Mouse (Mus musculus): ENCODE data around the gene Gm45808. TPM values are rescaled to one million over a fixed set of nuclear protein-coding genes. Genes with fewer than 3 reads are reported as not detected.

Gene Gm45808
- polyA plus RNA-seq, 1 experiment, result not detected

DNA sequence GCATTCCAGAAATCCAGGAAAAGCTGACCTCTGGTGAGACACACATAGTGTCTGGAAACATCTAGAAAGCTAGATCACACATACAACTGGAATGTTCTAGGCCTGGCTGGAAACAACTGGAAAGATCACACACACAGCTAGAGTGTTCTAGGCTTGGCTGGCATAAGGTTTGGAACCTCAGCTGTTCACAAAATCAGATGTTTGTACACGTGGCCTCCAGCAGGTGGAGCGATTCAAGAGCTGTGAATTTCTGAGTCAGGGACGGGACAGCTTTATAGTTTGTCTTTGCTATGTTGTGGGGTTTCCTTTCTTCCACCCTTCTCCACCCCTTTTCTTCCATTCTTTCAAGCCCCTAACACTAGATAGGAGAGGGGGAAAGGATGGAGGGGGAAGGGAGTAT is 9.6 kb downstream of the Gm45808 start:
- no peak overlapping the region for H3K27ac ChIP-seq (ENCODE audit: control insufficient read depth, insufficient read depth, low read length)
- H3K4me3 ChIP-seq (ENCODE audit: control insufficient read depth, insufficient read depth, low read length), result no peak overlapping the region
- H3K4me1 ChIP-seq (replicated peaks; ENCODE audit: control insufficient read depth, insufficient read depth, low read length), result no peaks in the 10 kb centered on the region
- DNase-seq, result peak; percentile 69
- no peaks in the 10 kb centered on the region for H3K36me3 ChIP-seq (ENCODE audit: control insufficient read depth, insufficient read depth, low read length)
- no peaks in the 10 kb centered on the region for H3K27me3 ChIP-seq (ENCODE audit: control insufficient read depth, insufficient read depth, low read length)
- 2% methylated on average over 3 of the region's 3 CpGs for whole genome bisulfite sequencing
- TF ChIP-seq POLR2A (IDR thresholded peaks at IDR 0.05; ENCODE audit: control insufficient read depth, extremely low read depth, insufficient read depth, low read length, poor library complexity) (no peak), CTCF (IDR thresholded peaks at IDR 0.05; ENCODE audit: borderline replicate concordance, control insufficient read depth, extremely low read depth, insufficient read depth, low read length, poor library complexity) (no peak)

- no peak for DNase-seq
- no peaks in the 10 kb centered on the region for H3K27me3 ChIP-seq (ENCODE audit: control insufficient read depth, insufficient read depth, low read length)
- no peak overlapping the region for H3K27ac ChIP-seq (ENCODE audit: control insufficient read depth, insufficient read depth, low read length)
- no peaks in the 10 kb centered on the region for H3K4me1 ChIP-seq (replicated peaks; ENCODE audit: control insufficient read depth, insufficient read depth, low read length)
- H3K4me3 ChIP-seq (ENCODE audit: control insufficient read depth, insufficient read depth, low read length), result no peak overlapping the region
- no peaks in the 10 kb centered on the region for H3K36me3 ChIP-seq (ENCODE audit: control insufficient read depth, insufficient read depth, low read length)
- TF ChIP-seq POLR2A (IDR thresholded peaks at IDR 0.05; ENCODE audit: control insufficient read depth, extremely low read depth, insufficient read depth, low read length, poor library complexity) (no peak), CTCF (IDR thresholded peaks at IDR 0.05; ENCODE audit: borderline replicate concordance, control insufficient read depth, extremely low read depth, insufficient read depth, low read length, poor library complexity) (no peak)
- 68% methylated on average over 1 of the region's 1 CpGs for WGBS
Measured at GRCm38 (mm10) chr7:45476453-45476852, 10.2 kb downstream of the Gm45808 start.

DNA sequence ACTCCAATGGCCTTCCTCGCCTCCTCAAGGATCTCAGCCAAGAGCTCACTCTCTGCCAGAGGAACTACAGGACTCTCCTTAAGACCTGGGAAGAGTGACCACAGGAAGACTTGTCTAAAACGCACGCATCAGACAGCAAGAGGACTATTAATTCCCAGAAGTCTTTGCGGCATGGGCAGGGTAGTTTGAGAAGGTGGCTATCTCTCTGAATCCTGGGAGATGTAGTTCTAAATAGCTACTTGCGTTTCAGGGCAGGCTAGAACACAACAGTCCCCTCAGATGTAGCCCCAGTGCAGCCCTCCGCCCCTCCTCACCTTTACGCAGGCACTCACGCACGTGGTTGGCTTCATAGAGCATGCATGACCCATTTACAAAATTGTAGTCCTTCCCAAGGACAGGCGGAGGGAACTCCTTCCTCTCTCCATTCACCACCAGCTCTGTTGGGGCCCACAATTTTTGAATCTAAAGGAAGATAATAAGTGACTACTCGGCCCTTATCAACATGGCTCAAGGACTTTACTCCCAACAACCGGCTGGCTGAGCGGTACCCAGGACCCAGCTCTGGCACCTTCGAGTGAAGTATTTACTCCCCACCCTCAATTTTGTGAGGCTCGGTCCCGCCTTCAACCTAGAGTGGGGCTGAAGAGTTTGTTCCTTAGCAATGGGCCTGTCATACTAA is 11.2 kb downstream of the Gm45808 start:
- no peak overlapping the region for H3K27ac ChIP-seq (ENCODE audit: control insufficient read depth, insufficient read depth, low read length)
- DNase-seq, result no peak
- WGBS, result 94% methylated on average over 16 of the region's 16 CpGs
- TF ChIP-seq POLR2A (IDR thresholded peaks at IDR 0.05; ENCODE audit: control insufficient read depth, extremely low read depth, insufficient read depth, low read length, poor library complexity) (no peak), CTCF (IDR thresholded peaks at IDR 0.05; ENCODE audit: borderline replicate concordance, control insufficient read depth, extremely low read depth, insufficient read depth, low read length, poor library complexity) (no peak)
- no peak overlapping the region for H3K4me3 ChIP-seq (ENCODE audit: control insufficient read depth, insufficient read depth, low read length)
- H3K27me3 ChIP-seq (ENCODE audit: control insufficient read depth, insufficient read depth, low read length), result no peaks in the 10 kb centered on the region
- H3K36me3 ChIP-seq (ENCODE audit: control insufficient read depth, insufficient read depth, low read length), result no peaks in the 10 kb centered on the region
- no peaks in the 10 kb centered on the region for H3K4me1 ChIP-seq (replicated peaks; ENCODE audit: control insufficient read depth, insufficient read depth, low read length)

DNA sequence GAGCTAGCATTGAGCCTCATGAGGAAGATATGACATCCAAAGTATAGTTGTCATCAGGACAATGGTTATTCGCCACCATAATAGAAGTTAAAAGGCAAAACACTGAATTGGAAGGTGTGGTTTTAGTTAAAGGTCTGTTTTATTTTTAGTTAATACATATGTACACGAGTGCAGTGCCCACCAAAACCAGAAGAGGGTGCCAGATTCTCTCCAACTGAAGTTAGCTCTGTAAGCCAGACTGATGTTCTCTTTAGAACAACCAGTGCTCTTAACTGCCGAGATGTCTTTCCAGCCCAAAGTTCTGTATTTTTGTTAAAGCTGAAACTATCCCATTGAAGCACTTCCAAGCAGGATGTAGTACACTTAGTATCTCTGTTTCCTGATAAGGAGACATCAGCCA is 15.7 kb downstream of the Gm45808 start:
- H3K27me3 ChIP-seq (ENCODE audit: control insufficient read depth, insufficient read depth, low read length), result no peaks in the 10 kb centered on the region
- H3K4me1 ChIP-seq (replicated peaks; ENCODE audit: control insufficient read depth, insufficient read depth, low read length), result peaks cover 7% of the 10 kb centered on the region
- H3K36me3 ChIP-seq (ENCODE audit: control insufficient read depth, insufficient read depth, low read length), result no peaks in the 10 kb centered on the region
- DNase-seq, result peak; percentile 73
- H3K4me3 ChIP-seq (ENCODE audit: control insufficient read depth, insufficient read depth, low read length), result no peak overlapping the region
- TF ChIP-seq POLR2A (IDR thresholded peaks at IDR 0.05; ENCODE audit: control insufficient read depth, extremely low read depth, insufficient read depth, low read length, poor library complexity), result no peak
- TF ChIP-seq CTCF (IDR thresholded peaks at IDR 0.05; ENCODE audit: borderline replicate concordance, control insufficient read depth, extremely low read depth, insufficient read depth, low read length, poor library complexity), result no peak
- WGBS, result 6% methylated on average over 3 of the region's 3 CpGs
- H3K27ac ChIP-seq (ENCODE audit: control insufficient read depth, insufficient read depth, low read length), result no peak overlapping the region

GRCm38 (mm10) chr7:45467090-45467670 is 19.4 kb downstream of the Gm45808 start:
- 50% methylated on average over 7 of the region's 7 CpGs for WGBS
- no peaks in the 10 kb centered on the region for H3K27me3 ChIP-seq (ENCODE audit: control insufficient read depth, insufficient read depth, low read length)
- H3K4me1 ChIP-seq (replicated peaks; ENCODE audit: control insufficient read depth, insufficient read depth, low read length), result peaks cover 12% of the 10 kb centered on the region
- peak overlapping the region; percentile 62 for H3K4me3 ChIP-seq (ENCODE audit: control insufficient read depth, insufficient read depth, low read length)
- H3K27ac ChIP-seq (ENCODE audit: control insufficient read depth, insufficient read depth, low read length), result no peak overlapping the region
- DNase-seq, result no peak
- TF ChIP-seq CTCF (IDR thresholded peaks at IDR 0.05; ENCODE audit: borderline replicate concordance, control insufficient read depth, extremely low read depth, insufficient read depth, low read length, poor library complexity), result no peak
- no peak for TF ChIP-seq POLR2A (IDR thresholded peaks at IDR 0.05; ENCODE audit: control insufficient read depth, extremely low read depth, insufficient read depth, low read length, poor library complexity)
- H3K36me3 ChIP-seq (ENCODE audit: control insufficient read depth, insufficient read depth, low read length), result no peaks in the 10 kb centered on the region

DNA sequence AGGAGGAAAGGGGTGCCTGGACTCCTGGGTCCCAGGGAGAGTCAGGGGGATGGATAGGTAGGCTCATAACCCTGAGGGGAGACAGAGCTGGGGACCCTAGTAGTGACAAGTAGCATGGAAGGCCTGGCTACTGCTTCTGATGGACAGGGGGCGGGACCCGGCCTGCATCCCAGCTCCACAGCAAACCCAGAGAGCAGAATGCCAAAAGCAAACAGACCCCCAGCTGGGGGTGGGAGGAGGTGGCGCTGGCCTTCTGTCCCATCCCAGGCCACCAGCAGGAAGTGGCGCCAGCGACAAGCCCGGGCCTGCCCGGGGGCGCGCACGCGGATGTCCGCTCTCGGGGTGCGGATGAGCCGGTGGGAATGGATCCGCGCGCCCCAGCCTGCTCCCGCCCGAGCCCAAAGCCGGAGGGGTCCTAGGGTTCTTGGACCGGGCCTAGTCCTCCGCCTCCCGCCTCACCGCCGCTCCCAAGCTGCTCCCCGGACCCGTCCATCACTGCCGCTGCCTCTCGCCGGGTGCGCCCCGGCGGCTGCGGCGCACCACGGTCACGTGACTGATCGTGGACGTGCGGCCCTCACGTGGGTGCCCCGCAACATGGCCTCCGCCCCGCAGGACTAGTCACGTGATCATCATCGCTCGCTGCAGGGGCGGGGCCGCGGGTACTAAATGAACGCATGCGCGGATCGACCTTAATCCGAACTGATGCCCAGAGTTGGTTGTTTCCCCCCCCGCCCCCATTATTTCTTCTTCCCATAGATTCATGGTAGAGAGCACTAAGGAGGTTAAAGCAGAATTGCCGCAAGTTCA is 20.1 kb downstream of the Gm45808 start, which contains the start of gene Bax:
Gene Bax, minus strand, starts transcription at position 616 of the 807 bp plus-strand sequence.
- Histone ChIP-seq H3K27ac (ENCODE audit: control insufficient read depth, insufficient read depth, low read length) (no peak within 1 kb of the TSS), H3K27me3 (ENCODE audit: control insufficient read depth, insufficient read depth, low read length) (no peaks in the 10 kb centered on the region), H3K4me3 (ENCODE audit: control insufficient read depth, insufficient read depth, low read length) (peak within 1 kb of the TSS; percentile 62), H3K4me1 (replicated peaks; ENCODE audit: control insufficient read depth, insufficient read depth, low read length) (peaks cover 12% of the 10 kb centered on the region), H3K36me3 (ENCODE audit: control insufficient read depth, insufficient read depth, low read length) (no peaks in the 10 kb centered on the region)
- WGBS, result under 1% methylated on average over 58 of the region's 58 CpGs
- DNase-seq, result peak; percentile 88
- no peak for TF ChIP-seq POLR2A (IDR thresholded peaks at IDR 0.05; ENCODE audit: control insufficient read depth, extremely low read depth, insufficient read depth, low read length, poor library complexity)
- peak; percentile 52; the same call in 1 of the 2 replicates for TF ChIP-seq CTCF (IDR thresholded peaks at IDR 0.05; ENCODE audit: borderline replicate concordance, control insufficient read depth, extremely low read depth, insufficient read depth, low read length, poor library complexity)
